Mouse (Mus musculus): ENCODE measurements around the gene Loxl3.

Loxl3 gene

GRCm38 (mm10) chr6:83017190-83017589 is 16.8 kb upstream of the Loxl3 start:
- 57% methylated on average over 3 of the region's 3 CpGs for WGBS

DNA sequence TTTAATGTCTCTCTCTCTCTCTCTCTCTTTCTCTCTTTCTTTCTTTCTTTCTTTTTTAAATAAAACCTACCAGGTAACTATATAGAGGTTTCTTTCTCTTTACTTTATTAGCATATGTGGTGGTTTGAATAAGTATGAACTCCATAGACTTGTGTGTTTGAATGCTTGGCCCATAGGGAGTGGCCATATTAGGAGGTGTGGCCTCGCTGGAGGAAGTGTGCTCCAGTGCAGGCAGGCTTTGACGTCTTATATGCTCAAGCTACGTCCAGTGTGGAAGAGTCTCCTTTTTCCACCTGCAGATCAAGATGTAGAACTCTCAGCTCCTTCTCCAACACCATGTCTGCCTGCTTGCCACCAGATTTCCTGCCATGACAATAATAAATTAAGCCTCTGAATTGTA is 14.9 kb upstream of the Loxl3 start:
- WGBS, result 87% methylated on average over 3 of the region's 3 CpGs

- 94% methylated on average over 6 of the region's 6 CpGs for WGBS
Observed at GRCm38 (mm10) chr6:83020121-83020520, 13.9 kb upstream of the Loxl3 start.

- 83% methylated on average over 4 of the region's 4 CpGs for WGBS
Observed at GRCm38 (mm10) chr6:83020836-83021593, 13.0 kb upstream of the Loxl3 start.

- WGBS, result 92% methylated on average over 9 of the region's 9 CpGs
Observed at GRCm38 (mm10) chr6:83023008-83023407, 11.0 kb upstream of the Loxl3 start.

DNA sequence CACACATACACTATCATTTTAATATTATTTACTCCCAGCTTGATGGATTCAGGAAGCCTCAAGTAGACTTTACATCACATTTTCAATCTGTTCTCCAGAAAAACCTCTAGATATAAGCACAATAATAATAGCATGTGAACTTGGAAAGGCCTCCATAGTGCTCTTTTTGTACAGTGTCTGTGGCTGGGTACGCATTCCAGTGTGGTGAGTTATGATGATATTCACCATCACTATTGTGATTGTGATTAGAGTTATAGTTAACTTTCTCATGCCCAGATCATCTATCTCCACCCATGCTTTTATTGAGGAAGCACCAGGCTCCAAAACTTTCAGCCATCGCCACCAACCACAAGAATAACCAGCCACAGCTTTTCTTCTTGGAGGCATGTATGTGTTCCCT is 10.2 kb upstream of the Loxl3 start:
- WGBS, result 96% methylated on average over 2 of the region's 2 CpGs

- WGBS, result 75% methylated on average over 4 of the region's 4 CpGs
Observed at GRCm38 (mm10) chr6:83024421-83024820, 9.6 kb upstream of the Loxl3 start.

- WGBS, result 94% methylated on average over 4 of the region's 4 CpGs
Observed at GRCm38 (mm10) chr6:83025221-83025620, 8.8 kb upstream of the Loxl3 start.

DNA sequence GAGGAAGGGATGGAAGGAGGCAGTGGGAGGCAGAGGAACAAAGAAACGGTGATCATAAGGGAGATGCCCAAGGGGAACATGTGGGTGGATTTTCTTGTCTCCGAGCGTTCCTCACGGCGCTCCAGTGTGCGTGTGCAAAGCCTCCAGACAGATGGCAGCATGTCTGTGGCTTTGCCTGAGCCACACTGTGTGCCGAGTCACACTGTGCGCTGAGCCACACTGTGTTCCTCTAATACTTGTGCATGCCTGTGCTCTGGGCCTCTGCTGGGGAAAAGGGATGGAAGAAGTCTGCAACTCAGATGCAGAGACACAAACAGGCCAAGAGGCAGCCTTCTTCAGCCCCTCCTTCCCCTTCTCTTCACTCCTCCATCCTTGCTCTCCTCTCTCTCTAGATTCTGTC is 6.7 kb upstream of the Loxl3 start:
- WGBS, result 55% methylated on average over 8 of the region's 8 CpGs

DNA sequence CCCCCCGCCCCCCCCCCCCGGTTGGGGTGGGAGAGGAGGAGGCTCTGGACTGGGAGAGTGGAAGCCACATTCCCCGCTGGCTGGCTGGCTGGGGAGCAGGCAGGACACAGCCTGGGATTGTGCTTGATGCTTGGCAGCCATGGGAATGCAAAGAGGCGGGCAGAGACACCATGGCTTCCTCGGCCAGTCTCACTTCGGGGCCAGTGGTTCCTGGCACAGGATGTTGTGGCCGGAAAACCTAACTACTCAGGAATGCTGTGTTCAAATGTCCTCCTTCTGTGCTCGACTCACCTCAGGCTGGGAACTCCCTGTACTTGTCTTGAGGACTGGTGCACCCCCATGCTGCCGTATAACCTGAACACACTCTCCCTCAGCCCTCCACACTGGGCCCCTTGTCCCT is 6.3 kb upstream of the Loxl3 start:
- WGBS, result 69% methylated on average over 7 of the region's 9 CpGs

GRCm38 (mm10) chr6:83029777-83030176 is 4.2 kb upstream of the Loxl3 start:
- 56% methylated on average over 10 of the region's 10 CpGs for WGBS

DNA sequence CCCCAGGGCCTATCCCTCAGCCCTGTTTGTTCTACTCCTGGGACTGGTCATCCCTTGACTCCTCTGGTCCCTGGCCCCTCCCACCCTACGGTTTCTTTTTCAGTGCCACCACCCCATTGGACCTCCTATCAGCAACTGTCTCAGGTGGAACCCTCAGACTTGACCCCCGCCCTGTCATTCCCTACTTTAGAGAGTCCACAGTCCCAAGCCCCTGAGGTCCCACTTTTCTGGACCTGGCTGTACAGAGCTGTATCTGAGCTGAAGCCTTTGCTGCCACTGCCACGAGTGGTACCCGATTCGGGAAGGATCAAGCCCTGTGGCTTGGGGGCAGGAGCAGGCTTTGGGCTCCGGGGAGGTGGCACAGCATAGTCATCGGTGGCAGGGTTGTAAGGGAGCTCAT is 2.9 kb upstream of the Loxl3 start:
- 78% methylated on average over 7 of the region's 7 CpGs for WGBS

DNA sequence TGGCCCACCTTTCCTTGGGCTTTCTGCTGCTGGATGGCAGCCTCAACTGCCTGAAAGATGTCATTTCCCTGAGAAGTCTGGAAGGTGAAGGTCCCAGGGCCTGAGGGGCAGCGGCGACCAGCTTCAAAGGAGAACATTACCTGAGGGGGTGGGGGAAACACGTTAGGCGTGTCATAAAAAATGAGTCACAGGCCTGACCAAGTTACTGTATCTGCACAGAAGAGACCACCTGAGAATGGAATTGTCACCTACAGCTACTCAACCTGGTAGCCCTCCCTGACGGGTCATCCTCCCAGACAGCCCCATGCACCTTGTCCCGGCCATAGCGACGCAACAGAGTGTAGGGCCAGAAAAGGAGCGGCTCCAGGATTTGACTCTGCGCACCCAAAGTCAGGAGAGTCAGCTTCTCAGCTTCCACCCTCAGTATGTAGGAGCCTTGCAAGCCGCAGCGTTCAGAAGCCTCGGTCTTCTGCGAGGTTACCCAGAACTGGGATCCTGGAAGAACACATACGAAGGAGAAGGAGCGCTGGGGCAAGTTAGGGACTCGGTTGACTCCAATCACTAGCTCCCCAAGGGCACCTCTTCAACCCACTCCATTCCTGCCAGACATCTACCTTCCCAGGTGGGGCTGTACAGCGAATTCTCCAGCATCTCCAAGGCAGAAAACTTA is 1.9 kb upstream of the Loxl3 start:
- 46% methylated on average over 18 of the region's 18 CpGs for WGBS

DNA sequence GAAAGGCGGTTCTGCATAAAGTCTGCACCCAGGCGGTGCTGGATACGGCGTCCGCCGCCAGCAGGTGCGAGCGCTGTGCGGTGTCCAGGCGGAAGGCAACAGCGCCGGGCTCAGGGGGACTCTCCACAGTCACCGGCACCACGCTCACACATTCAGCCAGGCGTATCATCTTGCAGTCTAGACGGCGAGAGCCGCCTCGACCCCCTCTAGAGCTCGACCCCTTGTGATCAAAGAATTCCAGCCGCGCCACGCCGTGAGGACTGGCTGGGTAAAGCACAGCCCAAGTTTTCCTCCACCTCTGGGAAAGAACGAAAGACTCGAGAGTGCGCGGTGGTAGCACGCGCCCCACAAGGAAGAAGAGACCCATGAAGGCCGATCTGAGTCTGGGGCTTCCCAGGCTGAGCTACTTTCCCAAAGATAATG is 1.2 kb upstream of the Loxl3 start:
- under 1% methylated on average over 31 of the region's 31 CpGs for WGBS

DNA sequence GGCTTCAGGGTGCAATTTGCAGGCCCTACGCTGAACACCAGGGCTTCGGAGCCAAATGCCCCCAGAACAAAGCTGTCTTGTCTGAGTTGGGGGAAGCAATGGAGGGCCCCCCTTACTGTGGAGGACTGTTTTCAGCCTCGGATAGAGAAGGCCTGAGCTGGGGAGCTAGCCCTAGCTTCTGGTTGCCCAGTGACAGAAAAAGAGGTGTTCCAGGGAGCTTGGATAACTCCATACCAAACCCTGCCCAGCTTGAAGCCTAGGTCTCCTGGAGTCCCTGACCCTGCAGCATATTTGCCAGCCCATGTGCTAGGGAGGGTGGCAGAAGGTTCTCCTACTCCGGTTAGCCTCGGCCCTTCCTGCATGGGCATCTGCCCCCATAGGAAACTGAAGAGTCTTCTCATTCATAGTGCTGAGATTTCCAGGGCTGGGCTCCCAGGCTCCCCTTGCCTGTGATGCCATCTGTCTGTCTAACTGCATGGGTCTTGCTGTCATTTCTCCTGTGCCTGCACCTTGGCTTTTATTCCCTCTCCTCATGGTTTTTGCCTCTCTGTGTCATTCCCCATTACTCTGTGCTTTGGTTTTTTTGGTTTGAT is 586 bp downstream of the Loxl3 start:
- WGBS, result 55% methylated on average over 5 of the region's 5 CpGs

DNA sequence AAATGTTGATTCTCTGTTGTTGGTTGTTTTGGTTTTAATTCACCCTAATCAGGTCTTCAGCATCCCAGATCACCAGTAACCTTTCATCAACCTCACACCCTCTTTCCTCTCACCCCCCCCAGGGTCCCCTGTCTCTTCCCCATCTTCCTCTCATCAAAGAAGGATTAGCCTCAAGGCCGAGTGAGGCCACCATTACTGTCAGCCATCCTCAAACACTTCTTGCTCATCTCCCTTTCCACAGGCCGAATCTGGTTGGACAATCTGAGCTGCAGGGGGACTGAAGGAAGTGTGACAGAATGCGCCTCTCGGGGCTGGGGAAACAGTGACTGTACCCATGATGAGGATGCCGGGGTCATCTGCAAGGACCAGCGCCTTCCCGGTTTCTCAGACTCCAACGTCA is 3.2 kb downstream of the Loxl3 start:
- 83% methylated on average over 8 of the region's 8 CpGs for WGBS

DNA sequence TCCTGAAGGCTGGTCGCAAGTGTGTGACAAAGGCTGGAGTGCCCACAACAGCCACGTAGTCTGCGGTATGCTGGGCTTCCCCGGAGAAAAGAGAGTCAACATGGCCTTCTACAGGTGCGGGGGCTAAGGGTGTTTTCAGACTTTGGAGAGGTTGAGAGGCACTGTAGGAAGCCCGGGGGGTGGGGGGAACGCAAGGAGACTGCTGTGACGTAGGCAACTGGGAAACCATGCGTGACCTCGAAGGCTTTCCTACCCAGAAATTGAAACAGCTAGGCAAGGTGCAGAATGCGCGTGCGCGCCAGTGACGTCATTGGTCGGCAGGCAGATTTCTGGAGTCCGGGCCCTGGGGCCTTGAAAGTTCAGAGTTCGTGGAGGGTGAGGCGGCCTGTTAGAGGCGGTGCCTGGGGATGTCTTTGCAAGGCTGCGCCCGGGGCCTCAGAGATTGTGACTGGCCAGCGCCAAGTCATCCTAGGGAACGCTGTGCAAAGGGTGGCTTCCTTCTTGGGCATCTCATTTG is 4.6 kb downstream of the Loxl3 start:
- 19% methylated on average over 24 of the region's 24 CpGs for WGBS

DNA sequence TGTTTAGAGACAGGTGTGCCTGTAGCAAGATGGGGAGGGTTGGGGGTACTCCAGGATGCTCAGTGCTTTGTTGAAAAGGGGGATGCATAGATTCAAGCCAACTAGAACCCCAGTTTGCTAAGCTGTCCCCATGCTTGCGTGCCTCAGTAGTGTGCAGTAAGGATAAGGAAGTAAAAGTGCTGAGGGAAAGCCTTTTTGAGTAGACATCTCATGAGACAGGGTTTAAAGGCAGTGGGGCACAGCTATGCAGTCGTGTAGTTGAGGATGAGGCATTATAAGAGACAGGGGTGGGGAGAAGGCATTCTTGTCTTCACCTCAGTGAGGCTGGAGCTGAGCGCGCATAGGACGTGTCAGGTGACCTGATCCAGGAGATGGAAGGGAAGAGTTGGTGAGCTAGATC is 6.6 kb downstream of the Loxl3 start:
- WGBS, result 83% methylated on average over 5 of the region's 5 CpGs

DNA sequence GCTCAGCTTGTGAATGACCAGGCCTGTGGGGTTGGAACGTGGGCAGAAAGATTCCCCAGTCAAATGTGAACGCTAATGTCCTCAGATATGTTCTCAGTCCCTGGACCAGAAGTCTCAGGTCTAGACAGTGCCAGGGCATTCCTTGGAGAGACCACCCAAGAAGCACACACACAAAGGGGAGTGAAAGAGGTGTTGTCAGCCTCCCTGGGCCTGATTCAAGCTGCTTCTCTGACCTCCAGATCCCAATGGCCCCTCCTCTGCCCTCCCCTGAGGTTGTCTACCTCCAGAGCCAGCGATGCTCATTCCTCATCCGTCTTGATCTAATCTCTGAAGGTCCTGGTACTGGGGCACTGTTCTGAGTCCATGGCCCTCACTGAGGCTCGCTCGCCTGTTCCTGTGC is 9.6 kb downstream of the Loxl3 start:
- WGBS, result 79% methylated on average over 6 of the region's 6 CpGs

GRCm38 (mm10) chr6:83043993-83044392 is 10.0 kb downstream of the Loxl3 start:
- 90% methylated on average over 5 of the region's 5 CpGs for WGBS

DNA sequence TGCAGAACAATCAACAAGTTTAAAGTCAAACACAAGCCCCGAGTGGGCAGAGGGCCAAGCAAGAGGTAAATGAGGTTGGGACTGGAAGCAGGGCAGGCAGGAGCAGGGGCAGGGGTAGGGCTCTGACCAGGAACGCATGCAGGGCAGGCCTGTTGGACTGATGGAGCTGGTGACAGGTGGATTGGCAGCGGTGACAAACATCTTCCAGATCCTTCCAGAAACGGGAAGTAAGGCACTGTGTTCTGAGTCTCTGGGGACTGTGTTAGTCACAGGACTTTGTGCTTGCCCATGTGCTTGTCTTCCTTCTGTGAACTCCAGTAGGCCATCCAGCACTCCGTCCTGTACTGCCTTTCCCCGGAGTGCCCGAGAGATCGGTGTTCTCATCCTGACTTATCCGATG is 10.8 kb downstream of the Loxl3 start:
- 70% methylated on average over 9 of the region's 9 CpGs for WGBS

DNA sequence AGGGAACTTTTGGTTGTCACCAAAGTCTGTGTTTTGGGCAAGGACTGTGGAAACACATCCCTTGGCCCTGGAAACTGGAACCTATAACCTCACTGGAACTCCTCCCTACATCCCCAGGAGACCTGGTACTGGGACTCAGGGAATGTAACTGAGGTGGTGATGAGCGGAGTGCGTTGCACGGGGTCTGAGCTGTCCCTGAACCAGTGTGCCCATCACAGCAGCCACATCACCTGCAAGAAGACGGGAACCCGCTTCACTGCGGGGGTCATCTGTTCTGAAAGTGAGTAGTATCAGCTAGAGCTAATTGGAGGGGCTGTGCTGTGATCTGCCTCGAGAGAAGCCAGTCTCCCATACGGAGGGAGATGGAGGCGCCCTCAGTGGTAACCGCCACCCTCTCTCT is 15.4 kb downstream of the Loxl3 start:
- WGBS, result 70% methylated on average over 10 of the region's 10 CpGs
